Mouse (Mus musculus): ENCODE results near the gene Slc25a47.

GRCm38 (mm10) chr12:108801613-108802012, 34.2 kb upstream of the Slc25a47 start:
- no peak for TF ChIP-seq FLI1 (IDR thresholded peaks at IDR 0.05; ENCODE audit: low read length)
- no peak for TF ChIP-seq GATA1 (IDR thresholded peaks at IDR 0.05; ENCODE audit: borderline replicate concordance, low read length)
